ENCODE assay signal across 10 mouse cellular contexts in genomic region chrX:36804196-36804595, GRCm38 (mm10). TPM values are rescaled to one million over a fixed set of nuclear protein-coding genes. Genes with fewer than 3 reads are reported as not detected.
DNase-seq lines count a peak whose midpoint lies in the region; ATAC-seq lines count a peak whose summit lies in the region.
"Had no signal": no experiment of that assay in that cellular context is flagged by ENCODE, and none has a peak within 500 bp of the region (broad histone marks: within the 10 kb centered on the region; RNA-seq: fewer than 3 reads in every experiment).

No protein-coding gene starts in this region.

- H3K9ac ChIP-seq in heart, embryonic 11.5 days (ENCODE audit: low read depth, low read length): no peak overlapping the region
- H3K9ac ChIP-seq in intestine, embryonic 16.5 days (ENCODE audit: low read depth, low read length): no peak overlapping the region
- H3K9ac ChIP-seq: liver, embryonic 15.5 days; neural tube, embryonic 12.5 days had no signal

- DNase-seq in heart, adult 11 months: peak; percentile 98
- DNase-seq in embryonic facial prominence, embryonic 10.5 days (ENCODE audit: low spot score): peak; percentile 58
- peak; percentile 47 to 79 for DNase-seq in lung, postnatal 4 days
- DNase-seq in left cerebral cortex, adult 8-10 months (ENCODE audit: low spot score in 2 of 2): no peak
- DNase-seq in midbrain, embryonic 10.5 days (ENCODE audit: low spot score): no peak
- DNase-seq in left cerebral cortex, postnatal 14 days (ENCODE audit: low spot score in 2 of 2): no peak

- WGBS in heart, embryonic 11.5 days (ENCODE audit: insufficient replicate concordance): 66% methylated on average over 5 of the region's 5 CpGs
- 38% methylated on average over 5 of the region's 5 CpGs for WGBS in embryonic facial prominence, embryonic 10.5 days
- 55% methylated on average over 5 of the region's 5 CpGs for WGBS in intestine, embryonic 16.5 days
- WGBS in midbrain, embryonic 10.5 days: 67% methylated on average over 5 of the region's 5 CpGs

- no peak overlapping the region for H3K27ac ChIP-seq in heart, embryonic 11.5 days (ENCODE audit: low read depth, low read length)
- H3K27ac ChIP-seq in embryonic facial prominence, embryonic 10.5 days (replicated peaks): no peak overlapping the region
- H3K27ac ChIP-seq in intestine, embryonic 16.5 days (ENCODE audit: low read length): no peak overlapping the region
- no peak overlapping the region for H3K27ac ChIP-seq in midbrain, embryonic 10.5 days (replicated peaks)
- H3K27ac ChIP-seq: liver, embryonic 15.5 days; neural tube, embryonic 12.5 days had no signal

- no peaks in the 10 kb centered on the region for H3K36me3 ChIP-seq in heart, embryonic 11.5 days (ENCODE audit: control insufficient read depth, insufficient read depth, low read length)
- H3K36me3 ChIP-seq in embryonic facial prominence, embryonic 10.5 days (replicated peaks): no peaks in the 10 kb centered on the region
- H3K36me3 ChIP-seq in intestine, embryonic 16.5 days (ENCODE audit: control insufficient read depth, insufficient read depth, low read length): no peaks in the 10 kb centered on the region
- no peaks in the 10 kb centered on the region for H3K36me3 ChIP-seq in midbrain, embryonic 10.5 days
- H3K36me3 ChIP-seq: liver, embryonic 15.5 days; neural tube, embryonic 12.5 days had no signal

- intact Hi-C loops in left cerebral cortex, postnatal 14 days (cut with DNase I): no loop called here

- H3K9me3 ChIP-seq in heart, embryonic 11.5 days (replicated peaks; ENCODE audit: control insufficient read depth, low read length): no peaks in the 10 kb centered on the region
- H3K9me3 ChIP-seq in embryonic facial prominence, embryonic 10.5 days: no peaks in the 10 kb centered on the region
- H3K9me3 ChIP-seq in intestine, embryonic 16.5 days (ENCODE audit: control insufficient read depth, low read length): no peaks in the 10 kb centered on the region
- H3K9me3 ChIP-seq in midbrain, embryonic 10.5 days (replicated peaks): no peaks in the 10 kb centered on the region
- H3K9me3 ChIP-seq: liver, embryonic 15.5 days; neural tube, embryonic 12.5 days had no signal

- H3K4me3 ChIP-seq in heart, embryonic 11.5 days (ENCODE audit: low read depth, low read length): no peak overlapping the region
- no peak overlapping the region for H3K4me3 ChIP-seq in embryonic facial prominence, embryonic 10.5 days
- H3K4me3 ChIP-seq in intestine, embryonic 16.5 days (ENCODE audit: low read length): no peak overlapping the region
- no peak overlapping the region for H3K4me3 ChIP-seq in midbrain, embryonic 10.5 days
- H3K4me3 ChIP-seq: liver, embryonic 15.5 days; neural tube, embryonic 12.5 days had no signal

- H3K4me1 ChIP-seq in heart, embryonic 11.5 days (ENCODE audit: control insufficient read depth, insufficient read depth, low read length): no peaks in the 10 kb centered on the region
- peaks cover 17% of the 10 kb centered on the region for H3K4me1 ChIP-seq in embryonic facial prominence, embryonic 10.5 days
- H3K4me1 ChIP-seq in intestine, embryonic 16.5 days (ENCODE audit: control insufficient read depth, insufficient read depth, low read length): peaks cover 3% of the 10 kb centered on the region; the same call in 1 of the 2 replicates
- H3K4me1 ChIP-seq in midbrain, embryonic 10.5 days: peaks cover 29% of the 10 kb centered on the region

- ATAC-seq in heart, embryonic 11.5 days (replicated peaks; ENCODE audit: insufficient number of reproducible peaks, low FRiP score, low TSS enrichment): no peak
- ATAC-seq in intestine, embryonic 16.5 days: peak; percentile 65

- H3K27me3 ChIP-seq in heart, embryonic 11.5 days (ENCODE audit: control insufficient read depth, insufficient read depth, low read length): no peaks in the 10 kb centered on the region
- no peaks in the 10 kb centered on the region for H3K27me3 ChIP-seq in embryonic facial prominence, embryonic 10.5 days (replicated peaks; ENCODE audit: low read depth, poor library complexity, severe bottlenecking)
- no peaks in the 10 kb centered on the region for H3K27me3 ChIP-seq in intestine, embryonic 16.5 days (replicated peaks; ENCODE audit: control insufficient read depth, insufficient read depth, low read length)
- no peaks in the 10 kb centered on the region for H3K27me3 ChIP-seq in midbrain, embryonic 10.5 days (ENCODE audit: low read depth, poor library complexity, severe bottlenecking)
- H3K27me3 ChIP-seq: liver, embryonic 15.5 days; neural tube, embryonic 12.5 days had no signal

- no peak overlapping the region for H3K4me2 ChIP-seq in heart, embryonic 11.5 days
- no peak overlapping the region for H3K4me2 ChIP-seq in intestine, embryonic 16.5 days (ENCODE audit: low read depth, low read length)
- H3K4me2 ChIP-seq: liver, embryonic 15.5 days; neural tube, embryonic 12.5 days had no signal

RNA-seq across cellular contexts. Expression of gene Slc25a5, which starts 8.7 kb away (rescaled TPM):
- polyA plus RNA-seq in heart, embryonic 11.5 days (2014; fragmentation: Nextera tagmentation; extraction: Ambion mirVana): 1,149 and 1,243 TPM in 2 replicates
- polyA plus RNA-seq in embryonic facial prominence, embryonic 10.5 days (2016; fragmentation: Nextera tagmentation; extraction: Ambion mirVana): 764 and 848 TPM in 2 replicates
- 1,210 and 1,225 TPM in 2 replicates for polyA plus RNA-seq in intestine, embryonic 16.5 days (2015; fragmentation: Nextera tagmentation; extraction: Ambion mirVana)
- total RNA-seq in left cerebral cortex, adult 8-10 months (2022): 100 to 1,000 TPM; 337 to 365 (median 350) TPM
- polyA plus RNA-seq in midbrain, embryonic 10.5 days (2016; fragmentation: Nextera tagmentation; extraction: Ambion mirVana): 854 and 880 TPM in 2 replicates
- total RNA-seq in left cerebral cortex, postnatal 14 days (2021): 100 to 1,000 TPM; 363 to 370 TPM

Comparison
In these comparisons a context has a peak if more than half of its experiments do, and no peak if none do; other contexts are left out.
1. DNase-seq: peak in heart, adult 11 months (single experiment), embryonic facial prominence, embryonic 10.5 days (single experiment) and lung, postnatal 4 days (2 of 2); none in left cerebral cortex, adult 8-10 months (0 of 2), midbrain, embryonic 10.5 days (single experiment) and left cerebral cortex, postnatal 14 days (0 of 2).